Mouse (Mus musculus): Measurements from ENCODE around the gene Vps45. TPM values are rescaled to one million over a fixed set of nuclear protein-coding genes. Genes with fewer than 3 reads are reported as not detected.
"Not testable (repeated sequence)": the region's sequence is repeated elsewhere in the genome, so short reads cannot be mapped to it uniquely, and the experiment has no call there.

Vps45 gene
- polyA plus RNA-seq, 2 experiments: 6.6 to 9.0 TPM

GRCm38 (mm10) chr3:95959082-95959481 is 99.2 kb downstream of the Vps45 start:
- Histone ChIP-seq H3K27ac (no peak overlapping the region), H3K27me3 (ENCODE audit: control insufficient read depth, insufficient read depth, low read length) (no peaks in the 10 kb centered on the region), H3K36me3 (replicated peaks; ENCODE audit: control insufficient read depth, insufficient read depth, low read depth) (no peaks in the 10 kb centered on the region), H3K4me3 (ENCODE audit: insufficient read depth in 1 of 2, low read depth in 2 of 2, low read length in 2 of 2) (no peak overlapping the region), H3K9me3 (ENCODE audit: control insufficient read depth, low read length) (no peaks in the 10 kb centered on the region), H3K9ac (replicated peaks) (no peak overlapping the region), H3K4me2 (ENCODE audit: low read depth) (no peak overlapping the region), H3K4me1 (replicated peaks; ENCODE audit: control insufficient read depth in 2 of 2, insufficient read depth in 2 of 2, low read length in 1 of 2) (peaks cover 6 to 10% of the 10 kb centered on the region in 2 experiments)
- peak; percentile 28 to 42 (median 31) for DNase-seq (ENCODE audit: low read depth in 3 of 3, low spot score in 3 of 3)
- ATAC-seq (ENCODE audit: insufficient read depth): no peak
- TF ChIP-seq CTCF (IDR thresholded peaks at IDR 0.05; ENCODE audit: low read depth): peak; percentile 75
- no peak for TF ChIP-seq EP300 (IDR thresholded peaks at IDR 0.05; ENCODE audit: low read depth)
- WGBS (ENCODE audit: insufficient replicate concordance): 56% methylated on average over 5 of the region's 5 CpGs

GRCm38 (mm10) chr3:95957359-95958148 is 100.7 kb downstream of the Vps45 start:
- Histone ChIP-seq H3K27me3 (ENCODE audit: control insufficient read depth, insufficient read depth, low read length) (no peaks in the 10 kb centered on the region), H3K27ac (no peak overlapping the region), H3K9ac (replicated peaks) (no peak overlapping the region), H3K4me1 (replicated peaks; ENCODE audit: control insufficient read depth in 2 of 2, insufficient read depth in 2 of 2, low read length in 1 of 2) (peaks cover 6 to 10% of the 10 kb centered on the region in 2 experiments), H3K4me3 (ENCODE audit: insufficient read depth in 1 of 2, low read depth in 2 of 2, low read length in 2 of 2) (no peak overlapping the region), H3K36me3 (replicated peaks; ENCODE audit: control insufficient read depth, insufficient read depth, low read depth) (no peaks in the 10 kb centered on the region), H3K4me2 (ENCODE audit: low read depth) (no peak overlapping the region), H3K9me3 (ENCODE audit: control insufficient read depth, low read length) (no peaks in the 10 kb centered on the region)
- no peak for TF ChIP-seq EP300 (IDR thresholded peaks at IDR 0.05; ENCODE audit: low read depth)
- no peak for TF ChIP-seq CTCF (IDR thresholded peaks at IDR 0.05; ENCODE audit: low read depth)
- 32% methylated on average over 8 of the region's 8 CpGs for WGBS (ENCODE audit: insufficient replicate concordance)
- ATAC-seq (ENCODE audit: insufficient read depth) (no peak), DNase-seq (ENCODE audit: low read depth in 3 of 3, low spot score in 3 of 3) (no peak)

- ATAC-seq (ENCODE audit: insufficient read depth) (no peak), DNase-seq (ENCODE audit: low read depth in 3 of 3, low spot score in 3 of 3) (no peak)
- H3K27ac ChIP-seq: no peak overlapping the region
- H3K36me3 ChIP-seq (replicated peaks; ENCODE audit: control insufficient read depth, insufficient read depth, low read depth): no peaks in the 10 kb centered on the region
- H3K4me2 ChIP-seq (ENCODE audit: low read depth): no peak overlapping the region
- H3K9me3 ChIP-seq (ENCODE audit: control insufficient read depth, low read length): no peaks in the 10 kb centered on the region
- no peaks in the 10 kb centered on the region for H3K27me3 ChIP-seq (ENCODE audit: control insufficient read depth, insufficient read depth, low read length)
- WGBS (ENCODE audit: insufficient replicate concordance): 79% methylated on average over 5 of the region's 5 CpGs
- H3K4me3 ChIP-seq (ENCODE audit: insufficient read depth in 1 of 2, low read depth in 2 of 2, low read length in 2 of 2): no peak overlapping the region
- no peak overlapping the region for H3K9ac ChIP-seq (replicated peaks)
- TF ChIP-seq CTCF (IDR thresholded peaks at IDR 0.05; ENCODE audit: low read depth) (no peak), EP300 (IDR thresholded peaks at IDR 0.05; ENCODE audit: low read depth) (no peak)
- H3K4me1 ChIP-seq (replicated peaks; ENCODE audit: control insufficient read depth in 2 of 2, insufficient read depth in 2 of 2, low read length in 1 of 2): peaks cover 6 to 17% of the 10 kb centered on the region in 2 experiments
Measured at GRCm38 (mm10) chr3:95955318-95955717, 102.9 kb downstream of the Vps45 start.

- not testable (repeated sequence) for H3K4me2 ChIP-seq (ENCODE audit: low read depth); DNase-seq (ENCODE audit: low read depth in 3 of 3, low spot score in 3 of 3); H3K27ac ChIP-seq; H3K27me3 ChIP-seq (ENCODE audit: control insufficient read depth, insufficient read depth, low read length); H3K36me3 ChIP-seq (replicated peaks; ENCODE audit: control insufficient read depth, insufficient read depth, low read depth); H3K9me3 ChIP-seq (ENCODE audit: control insufficient read depth, low read length); H3K4me3 ChIP-seq (ENCODE audit: insufficient read depth in 1 of 2, low read depth in 2 of 2, low read length in 2 of 2); H3K9ac ChIP-seq (replicated peaks); ATAC-seq (ENCODE audit: insufficient read depth)
- H3K4me1 ChIP-seq (replicated peaks; ENCODE audit: control insufficient read depth in 2 of 2, insufficient read depth in 2 of 2, low read length in 1 of 2): peaks cover 6 to 17% of the 10 kb centered on the region in 2 experiments
- WGBS (ENCODE audit: insufficient replicate concordance): 83% methylated on average over 12 of the region's 12 CpGs
Measured at GRCm38 (mm10) chr3:95954648-95955173, 103.6 kb downstream of the Vps45 start.

- ATAC-seq (ENCODE audit: insufficient read depth) (no peak), DNase-seq (ENCODE audit: low read depth in 3 of 3, low spot score in 3 of 3) (no peak)
- H3K27me3 ChIP-seq (ENCODE audit: control insufficient read depth, insufficient read depth, low read length): no peaks in the 10 kb centered on the region
- no peaks in the 10 kb centered on the region for H3K9me3 ChIP-seq (ENCODE audit: control insufficient read depth, low read length)
- no peak overlapping the region for H3K27ac ChIP-seq
- no peak overlapping the region for H3K9ac ChIP-seq (replicated peaks)
- H3K4me2 ChIP-seq (ENCODE audit: low read depth): no peak overlapping the region
- TF ChIP-seq EP300 (IDR thresholded peaks at IDR 0.05; ENCODE audit: low read depth) (no peak), CTCF (IDR thresholded peaks at IDR 0.05; ENCODE audit: low read depth) (no peak)
- WGBS (ENCODE audit: insufficient replicate concordance): 55% methylated on average over 3 of the region's 3 CpGs
- peaks cover 8 to 23% of the 10 kb centered on the region in 2 experiments for H3K4me1 ChIP-seq (replicated peaks; ENCODE audit: control insufficient read depth in 2 of 2, insufficient read depth in 2 of 2, low read length in 1 of 2)
- no peak overlapping the region for H3K4me3 ChIP-seq (ENCODE audit: insufficient read depth in 1 of 2, low read depth in 2 of 2, low read length in 2 of 2)
- no peaks in the 10 kb centered on the region for H3K36me3 ChIP-seq (replicated peaks; ENCODE audit: control insufficient read depth, insufficient read depth, low read depth)
Measured at GRCm38 (mm10) chr3:95953522-95953921, 104.7 kb downstream of the Vps45 start.

Measured in liver, embryonic 14.5 days (tissue).